Mouse (Mus musculus): Measurements from ENCODE around the gene Arhgap10. TPM values are rescaled to one million over a fixed set of nuclear protein-coding genes. Genes with fewer than 3 reads are reported as not detected.

Gene Arhgap10
- polyA plus RNA-seq, 1 experiment from 2014 or later: 25.7 TPM

- no peak for DNase-seq (ENCODE audit: low spot score)
- Histone ChIP-seq H3K27me3 (ENCODE audit: insufficient read depth, poor library complexity, severe bottlenecking) (no peaks in the 10 kb centered on the region), H3K27ac (no peak overlapping the region), H3K36me3 (no peaks in the 10 kb centered on the region), H3K9me3 (no peaks in the 10 kb centered on the region), H3K4me1 (peaks cover 20% of the 10 kb centered on the region), H3K4me3 (no peak overlapping the region)
- WGBS: 89% methylated on average over 8 of the region's 8 CpGs
Observed at GRCm38 (mm10) chr8:77526130-77526529, 8.4 kb upstream of the Arhgap10 start.

- 94% methylated on average over 2 of the region's 2 CpGs for WGBS
- no peaks in the 10 kb centered on the region for H3K9me3 ChIP-seq
- DNase-seq (ENCODE audit: low spot score): no peak
- H3K4me3 ChIP-seq: no peak overlapping the region
- H3K4me1 ChIP-seq: peaks cover 20% of the 10 kb centered on the region
- no peaks in the 10 kb centered on the region for H3K36me3 ChIP-seq
- H3K27ac ChIP-seq: no peak overlapping the region
- no peaks in the 10 kb centered on the region for H3K27me3 ChIP-seq (ENCODE audit: insufficient read depth, poor library complexity, severe bottlenecking)
Observed at GRCm38 (mm10) chr8:77524906-77525305, 7.2 kb upstream of the Arhgap10 start.

GRCm38 (mm10) chr8:77524018-77524615, 6.4 kb upstream of the Arhgap10 start:
- Histone ChIP-seq H3K4me1 (peaks cover 24% of the 10 kb centered on the region), H3K27me3 (ENCODE audit: insufficient read depth, poor library complexity, severe bottlenecking) (no peaks in the 10 kb centered on the region), H3K4me3 (no peak overlapping the region), H3K27ac (peak overlapping the region; percentile 57), H3K36me3 (no peaks in the 10 kb centered on the region), H3K9me3 (no peaks in the 10 kb centered on the region)
- no peak for DNase-seq (ENCODE audit: low spot score)
- WGBS: 56% methylated on average over 14 of the region's 14 CpGs

GRCm38 (mm10) chr8:77522984-77523383, 5.2 kb upstream of the Arhgap10 start:
- H3K4me1 ChIP-seq: peaks cover 30% of the 10 kb centered on the region
- 85% methylated on average over 8 of the region's 8 CpGs for WGBS
- H3K9me3 ChIP-seq: no peaks in the 10 kb centered on the region
- H3K36me3 ChIP-seq: no peaks in the 10 kb centered on the region
- H3K4me3 ChIP-seq: no peak overlapping the region
- no peaks in the 10 kb centered on the region for H3K27me3 ChIP-seq (ENCODE audit: insufficient read depth, poor library complexity, severe bottlenecking)
- no peak for DNase-seq (ENCODE audit: low spot score)
- H3K27ac ChIP-seq: no peak overlapping the region

GRCm38 (mm10) chr8:77521028-77521785, 3.5 kb upstream of the Arhgap10 start:
- Histone ChIP-seq H3K27me3 (ENCODE audit: insufficient read depth, poor library complexity, severe bottlenecking) (no peaks in the 10 kb centered on the region), H3K9me3 (no peaks in the 10 kb centered on the region), H3K4me1 (peaks cover 37% of the 10 kb centered on the region), H3K36me3 (no peaks in the 10 kb centered on the region), H3K27ac (no peak overlapping the region), H3K4me3 (no peak overlapping the region)
- 80% methylated on average over 8 of the region's 8 CpGs for WGBS
- no peak for DNase-seq (ENCODE audit: low spot score)

- Histone ChIP-seq H3K4me3 (no peak overlapping the region), H3K27ac (no peak overlapping the region), H3K36me3 (no peaks in the 10 kb centered on the region), H3K27me3 (ENCODE audit: insufficient read depth, poor library complexity, severe bottlenecking) (no peaks in the 10 kb centered on the region), H3K9me3 (no peaks in the 10 kb centered on the region), H3K4me1 (peaks cover 43% of the 10 kb centered on the region)
- no peak for DNase-seq (ENCODE audit: low spot score)
- WGBS: 90% methylated on average over 4 of the region's 4 CpGs
Observed at GRCm38 (mm10) chr8:77520601-77521000, 2.8 kb upstream of the Arhgap10 start.

GRCm38 (mm10) chr8:77518201-77519115, 705 bp upstream of the Arhgap10 start:
- WGBS: 7% methylated on average over 33 of the region's 33 CpGs
- Histone ChIP-seq H3K36me3 (no peaks in the 10 kb centered on the region), H3K27me3 (ENCODE audit: insufficient read depth, poor library complexity, severe bottlenecking) (no peaks in the 10 kb centered on the region), H3K4me3 (peak overlapping the region; percentile 84), H3K27ac (peak overlapping the region; percentile 95), H3K4me1 (peaks cover 43% of the 10 kb centered on the region), H3K9me3 (no peaks in the 10 kb centered on the region)
- no peak for DNase-seq (ENCODE audit: low spot score)

GRCm38 (mm10) chr8:77516845-77517244, 908 bp downstream of the Arhgap10 start:
- H3K27ac ChIP-seq: peak overlapping the region; percentile 95
- 3% methylated on average over 10 of the region's 10 CpGs for WGBS

GRCm38 (mm10) chr8:77515786-77516185, 2.0 kb downstream of the Arhgap10 start:
- WGBS: 61% methylated on average over 8 of the region's 8 CpGs
- Histone ChIP-seq H3K4me3 (peak overlapping the region; percentile 84), H3K27me3 (ENCODE audit: insufficient read depth, poor library complexity, severe bottlenecking) (no peaks in the 10 kb centered on the region), H3K9me3 (no peaks in the 10 kb centered on the region), H3K27ac (no peak overlapping the region; the same call in 1 of the 2 replicates), H3K4me1 (peaks cover 42% of the 10 kb centered on the region), H3K36me3 (no peaks in the 10 kb centered on the region)
- DNase-seq (ENCODE audit: low spot score): no peak

More at GRCm38 (mm10) chr8:77516845-77517244, 908 bp downstream of the Arhgap10 start:
- no peaks in the 10 kb centered on the region for H3K27me3 ChIP-seq (ENCODE audit: insufficient read depth, poor library complexity, severe bottlenecking)
- H3K36me3 ChIP-seq: no peaks in the 10 kb centered on the region
- DNase-seq (ENCODE audit: low spot score): no peak
- H3K4me1 ChIP-seq: peaks cover 41% of the 10 kb centered on the region
- H3K4me3 ChIP-seq: peak overlapping the region; percentile 84
- H3K9me3 ChIP-seq: no peaks in the 10 kb centered on the region

- WGBS: 82% methylated on average over 8 of the region's 8 CpGs
- Histone ChIP-seq H3K36me3 (no peaks in the 10 kb centered on the region), H3K27me3 (ENCODE audit: insufficient read depth, poor library complexity, severe bottlenecking) (no peaks in the 10 kb centered on the region), H3K9me3 (no peaks in the 10 kb centered on the region), H3K4me1 (peaks cover 42% of the 10 kb centered on the region), H3K27ac (no peak overlapping the region), H3K4me3 (no peak overlapping the region)
- DNase-seq (ENCODE audit: low spot score): no peak
Observed at GRCm38 (mm10) chr8:77515201-77515600, 2.6 kb downstream of the Arhgap10 start.

- no peaks in the 10 kb centered on the region for H3K27me3 ChIP-seq (ENCODE audit: insufficient read depth, poor library complexity, severe bottlenecking)
- no peak overlapping the region for H3K27ac ChIP-seq
- no peaks in the 10 kb centered on the region for H3K36me3 ChIP-seq
- H3K4me1 ChIP-seq: peaks cover 39% of the 10 kb centered on the region
- no peak for DNase-seq (ENCODE audit: low spot score)
- WGBS: 71% methylated on average over 13 of the region's 13 CpGs
- no peak overlapping the region for H3K4me3 ChIP-seq
- H3K9me3 ChIP-seq: no peaks in the 10 kb centered on the region
Observed at GRCm38 (mm10) chr8:77511750-77512493, 5.8 kb downstream of the Arhgap10 start.

GRCm38 (mm10) chr8:77510426-77510825, 7.3 kb downstream of the Arhgap10 start:
- no peak overlapping the region for H3K4me3 ChIP-seq
- DNase-seq (ENCODE audit: low spot score): no peak
- WGBS: 80% methylated on average over 3 of the region's 3 CpGs
- no peaks in the 10 kb centered on the region for H3K36me3 ChIP-seq
- H3K27ac ChIP-seq: 0 out of 2 replicates have a peak overlapping the region, but pooled peaks have one; percentile 8
- H3K27me3 ChIP-seq (ENCODE audit: insufficient read depth, poor library complexity, severe bottlenecking): no peaks in the 10 kb centered on the region
- H3K9me3 ChIP-seq: no peaks in the 10 kb centered on the region
- H3K4me1 ChIP-seq: peaks cover 26% of the 10 kb centered on the region

Measured in heart, embryonic 10.5 days (tissue).